Mouse (Mus musculus): ENCODE data around the gene Olfr904.
"Not testable (repeated sequence)": the region's sequence is repeated elsewhere in the genome, so short reads cannot be mapped to it uniquely, and the experiment has no call there.

Gene Olfr904

DNA sequence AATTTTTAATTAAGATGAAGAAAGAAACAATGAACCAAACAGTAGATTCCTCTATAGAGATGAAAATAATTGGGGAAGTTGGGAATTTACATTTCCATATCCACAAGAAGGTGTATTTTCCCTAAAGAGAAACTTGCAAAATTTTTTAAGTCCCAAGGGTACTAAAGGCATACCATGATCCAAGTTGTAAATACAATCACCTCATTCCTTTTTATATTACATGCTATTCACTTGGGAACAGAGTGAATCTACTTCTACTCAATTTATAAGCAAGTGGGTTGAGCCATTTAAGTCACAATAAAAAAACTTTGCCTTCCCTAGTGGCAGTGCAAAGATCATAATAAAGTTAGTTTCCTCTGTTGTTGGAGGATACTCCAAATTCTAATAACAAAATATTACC lies at the start of gene Olfr904:
TSS of gene Olfr904 (plus strand) at position 301 of the 400 bp plus-strand sequence.
- DNase-seq (ENCODE audit: low read depth), result no peak

GRCm38 (mm10) chr9:38413502-38413901 lies 49.4 kb upstream of the Olfr904 start:
- not testable (repeated sequence) for DNase-seq (ENCODE audit: low read depth)

GRCm38 (mm10) chr9:38423801-38424200 lies 39.1 kb upstream of the Olfr904 start:
- no peak for DNase-seq (ENCODE audit: low read depth)

GRCm38 (mm10) chr9:38427026-38427425 lies 35.9 kb upstream of the Olfr904 start:
- no peak for DNase-seq (ENCODE audit: low read depth)

DNA sequence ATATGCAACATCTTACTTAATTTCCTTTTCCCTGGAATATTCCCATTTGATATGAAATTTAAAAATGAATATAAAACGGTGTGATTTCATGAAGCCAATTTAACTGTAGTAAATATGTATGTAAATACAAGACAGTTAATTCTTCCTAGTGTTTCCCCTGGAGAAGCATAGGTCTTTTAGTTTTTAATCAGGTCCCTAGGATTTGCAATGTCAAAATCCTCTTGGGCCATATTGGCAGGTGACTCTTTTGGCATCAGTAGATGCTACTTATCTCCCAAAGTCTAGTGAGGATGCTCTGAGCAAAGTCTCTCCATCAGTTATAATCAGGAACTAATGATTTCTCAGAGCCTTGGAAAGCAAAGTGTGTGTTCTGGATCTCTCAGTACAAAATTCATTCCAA lies 33.8 kb upstream of the Olfr904 start, which contains the start of gene Olfr901:
TSS of gene Olfr901 (plus strand) at position 301 of the 400 bp plus-strand sequence.
- no peak for DNase-seq (ENCODE audit: low read depth)

- no peak for DNase-seq (ENCODE audit: low read depth)
Measured at GRCm38 (mm10) chr9:38447352-38447751, 15.6 kb upstream of the Olfr904 start, which contains the start of gene Olfr902. TSS of gene Olfr902 (plus strand) at chr9:38447652.

- no peak for DNase-seq (ENCODE audit: low read depth)
Measured at GRCm38 (mm10) chr9:38470807-38471206, 7.9 kb downstream of the Olfr904 start, which contains the start of gene Olfr905. TSS of gene Olfr905 (plus strand) at chr9:38471107.

DNA sequence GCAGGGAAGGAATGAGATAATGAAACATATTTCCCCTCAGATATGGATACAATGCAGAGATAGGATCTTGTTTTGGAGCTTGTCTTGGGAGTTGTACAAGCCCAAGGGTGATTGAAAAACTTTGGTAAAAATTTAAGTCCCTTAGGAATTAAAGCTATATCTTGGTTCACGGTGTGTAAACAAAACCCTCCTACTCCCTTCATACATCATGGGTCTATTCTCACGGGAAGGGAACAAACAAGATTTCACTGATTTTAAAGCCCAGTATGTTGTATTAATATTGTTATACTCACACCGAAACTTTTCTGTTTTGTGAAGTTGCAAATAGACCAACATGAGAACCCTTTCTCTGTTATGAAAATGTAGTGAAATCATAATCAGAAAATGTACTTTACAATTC lies 23.8 kb downstream of the Olfr904 start, which contains the start of gene Olfr906:
TSS of gene Olfr906 (plus strand) at position 301 of the 400 bp plus-strand sequence.
- no peak for DNase-seq (ENCODE audit: low read depth)

DNA sequence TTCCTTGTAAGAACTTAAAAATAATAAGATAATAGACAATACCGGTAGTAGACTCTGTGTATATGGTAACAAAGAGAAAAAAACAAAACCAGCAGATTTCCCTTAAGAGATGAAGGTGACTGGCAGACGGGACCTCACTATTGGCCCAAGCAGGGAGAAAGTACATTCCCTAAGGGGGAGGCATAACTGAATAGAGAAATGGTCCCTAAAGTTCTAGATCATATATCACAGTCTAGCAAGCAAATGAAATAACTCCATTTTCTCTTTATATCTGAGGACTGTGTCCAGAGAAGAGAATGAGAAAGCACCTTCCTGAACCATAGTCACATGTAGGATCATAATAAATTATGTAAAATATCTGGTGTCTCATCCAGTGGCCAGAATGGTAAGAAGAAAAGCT lies 32.6 kb downstream of the Olfr904 start, which contains the start of gene Olfr907:
TSS of gene Olfr907 (plus strand) at position 301 of the 400 bp plus-strand sequence.
- no peak for DNase-seq (ENCODE audit: low read depth)

DNA sequence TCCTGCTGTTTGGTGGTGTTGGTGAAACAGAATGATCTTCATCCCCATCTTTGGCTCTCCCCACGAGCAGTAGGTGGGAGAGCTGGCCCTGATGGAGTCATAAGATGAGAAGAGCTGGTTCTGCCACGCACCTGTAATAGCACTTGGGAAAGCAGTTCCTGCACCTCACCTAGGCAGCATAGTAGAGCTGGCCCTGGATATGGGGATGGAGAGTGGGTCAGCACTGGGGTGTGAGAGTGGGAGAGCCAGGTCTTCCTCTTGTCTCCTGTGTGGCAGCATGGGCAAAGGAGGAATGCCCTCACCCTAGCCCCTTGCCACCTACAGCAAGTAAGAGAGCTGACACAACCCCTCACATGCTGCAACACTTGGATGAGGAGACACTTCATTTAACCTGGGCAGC lies 49.4 kb downstream of the Olfr904 start:
- no peak for DNase-seq (ENCODE audit: low read depth)
